Mouse (Mus musculus) stomach, embryonic 15.5 days (tissue): Measurements from ENCODE around the gene Tmem8b. TPM values are rescaled to one million over a fixed set of nuclear protein-coding genes. Genes with fewer than 3 reads are reported as not detected.

Source experiments
- microRNA-seq: library from miRNA; unstranded; fragments of <30 nt; microRNA quantifications from one replicate; pipeline ENCODE4, GENCODE M21; 2016
- polyA plus RNA-seq: library from polyadenylated mRNA; unstranded; fragments of >200 nt; fragmentation: Nextera tagmentation; extraction: Ambion mirVana; gene quantifications from 2 replicates; pipeline ENCODE4 v1.2.1, GENCODE M21; 2015

Tmem8b gene
- polyA plus RNA-seq, 1 experiment from 2014 or later, result 4.0 TPM

Small RNAs within 50 kb of the gene (microRNA-seq; reads per million reads assigned to microRNA genes)
- not detected for gene Gm25262

Other genes with a start within 250 kb of the Tmem8b start
- gene Fam166b, start 239.8 kb upstream of the Tmem8b start, polyA plus RNA-seq, result 0.22 TPM in 1 of 2 replicates, not detected in the other
- 6.2 and 7.4 TPM in 2 replicates for gene Tesk1, start 227.0 kb upstream of the Tmem8b start, polyA plus RNA-seq
- 3.3 and 5.2 TPM in 2 replicates for gene Cd72, start 214.3 kb upstream of the Tmem8b start, polyA plus RNA-seq
- not detected in 2 replicates for gene Sit1, start 185.2 kb upstream of the Tmem8b start, polyA plus RNA-seq
- 104 and 105 TPM in 2 replicates for gene Ccdc107, start 176.1 kb upstream of the Tmem8b start, polyA plus RNA-seq
- gene Arhgef39, start 169.3 kb upstream of the Tmem8b start, polyA plus RNA-seq, result 44.5 and 52.0 TPM in 2 replicates
- gene Car9, start 162.0 kb upstream of the Tmem8b start, polyA plus RNA-seq, result 30.9 and 45.8 TPM in 2 replicates
- gene Tpm2, start 145.2 kb upstream of the Tmem8b start, polyA plus RNA-seq, result 795 and 837 TPM in 2 replicates
- 69.4 and 70.8 TPM in 2 replicates for gene Creb3, start 106.6 kb upstream of the Tmem8b start, polyA plus RNA-seq
- gene Tln1, start 106.3 kb upstream of the Tmem8b start, polyA plus RNA-seq, result 76.9 and 81.1 TPM in 2 replicates
- 24.5 and 30.8 TPM in 2 replicates for gene Rgp1, start 90.3 kb upstream of the Tmem8b start, polyA plus RNA-seq
- gene Gba2, start 90.1 kb upstream of the Tmem8b start, polyA plus RNA-seq, result 15.6 and 16.1 TPM in 2 replicates
- 0.85 and 1.8 TPM in 2 replicates for gene Msmp, start 84.5 kb upstream of the Tmem8b start, polyA plus RNA-seq
- gene Npr2, start 37.0 kb upstream of the Tmem8b start, polyA plus RNA-seq, result 9.3 TPM in 2 replicates
- gene Spag8, start 15.4 kb upstream of the Tmem8b start, polyA plus RNA-seq, result 0.80 and 1.0 TPM in 2 replicates
- gene Hint2, start 12.5 kb upstream of the Tmem8b start, polyA plus RNA-seq, result 108 and 116 TPM in 2 replicates
- gene Fam221b, start 174 bp downstream of the Tmem8b start, polyA plus RNA-seq, result 2.5 and 4.1 TPM in 2 replicates
- not detected in 2 replicates for gene Olfr70, start 31.8 kb downstream of the Tmem8b start, polyA plus RNA-seq
- gene Olfr71, start 41.3 kb downstream of the Tmem8b start, polyA plus RNA-seq, result not detected in 2 replicates
- 0.67 and 0.87 TPM in 2 replicates for gene Hrct1, start 58.2 kb downstream of the Tmem8b start, polyA plus RNA-seq
- gene Spaar, start 61.1 kb downstream of the Tmem8b start, polyA plus RNA-seq, result 0.09 and 0.18 TPM in 2 replicates
- not detected in 2 replicates for gene Olfr159, start 102.0 kb downstream of the Tmem8b start, polyA plus RNA-seq
- gene Olfr156, start 154.9 kb downstream of the Tmem8b start, polyA plus RNA-seq, result not detected in 2 replicates
- gene Olfr157, start 171.2 kb downstream of the Tmem8b start, polyA plus RNA-seq, result not detected in 2 replicates
- not detected in 2 replicates for gene Olfr155, start 182.6 kb downstream of the Tmem8b start, polyA plus RNA-seq
- gene Reck, start 206.6 kb downstream of the Tmem8b start, polyA plus RNA-seq, result 21.8 and 22.4 TPM in 2 replicates